Mouse (Mus musculus) heart, adult 2 months (tissue): ENCODE data around the gene Mas1.

Experiments
- CTCF ChIP-seq: fragments of 200-600 bp; IDR thresholded peaks from 2 replicates; pipeline ENCODE4 v1.8.1; 2022; ENCODE audit warnings: antibody characterized with exemption, mild to moderate bottlenecking, moderate library complexity
- EP300 ChIP-seq: fragments of 200-500 bp; IDR thresholded peaks from 2 replicates; pipeline ENCODE4 v1.6.1; 2011; ENCODE audit warnings: low read depth, low read length, control low read depth; ENCODE audit not compliant: insufficient read depth
- POLR2A ChIP-seq: fragments of 200-500 bp; IDR thresholded peaks from 2 replicates; pipeline ENCODE4 v1.6.1; 2011; ENCODE audit warnings: mild to moderate bottlenecking, low read depth, low read length, control low read depth; ENCODE audit not compliant: insufficient read depth

DNA sequence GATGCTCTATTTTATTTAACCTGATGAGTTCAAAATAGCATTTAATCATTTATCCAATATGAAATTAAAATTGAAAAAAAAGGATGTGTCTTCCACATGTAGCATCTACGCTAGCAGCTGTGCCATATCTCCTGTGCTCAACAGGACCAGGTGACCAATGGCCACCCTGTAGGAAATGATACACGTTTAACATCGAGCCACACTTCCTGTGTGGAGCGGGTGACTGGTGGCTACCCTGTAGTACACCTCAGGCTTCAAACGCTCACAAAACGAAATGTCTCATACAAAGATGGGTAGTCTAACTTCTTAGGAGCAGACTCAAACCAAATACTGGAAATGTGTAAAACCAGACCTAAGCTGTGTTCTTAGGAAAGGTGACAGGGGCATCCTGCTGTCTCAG lies 24.1 kb downstream of the Mas1 start:
- TF ChIP-seq CTCF (no peak), POLR2A (no peak), EP300 (no peak)
